Mouse (Mus musculus): ENCODE results near the gene Bbox1. TPM values are rescaled to one million over a fixed set of nuclear protein-coding genes. Genes with fewer than 3 reads are reported as not detected.
A peak's percentile ranks its signal among the peaks of the same experiment; 100 is the strongest.

Gene Bbox1
- polyA plus RNA-seq (2015; fragmentation: Nextera tagmentation; extraction: Ambion mirVana), result 0.82 and 1.5 TPM in 2 replicates

DNA sequence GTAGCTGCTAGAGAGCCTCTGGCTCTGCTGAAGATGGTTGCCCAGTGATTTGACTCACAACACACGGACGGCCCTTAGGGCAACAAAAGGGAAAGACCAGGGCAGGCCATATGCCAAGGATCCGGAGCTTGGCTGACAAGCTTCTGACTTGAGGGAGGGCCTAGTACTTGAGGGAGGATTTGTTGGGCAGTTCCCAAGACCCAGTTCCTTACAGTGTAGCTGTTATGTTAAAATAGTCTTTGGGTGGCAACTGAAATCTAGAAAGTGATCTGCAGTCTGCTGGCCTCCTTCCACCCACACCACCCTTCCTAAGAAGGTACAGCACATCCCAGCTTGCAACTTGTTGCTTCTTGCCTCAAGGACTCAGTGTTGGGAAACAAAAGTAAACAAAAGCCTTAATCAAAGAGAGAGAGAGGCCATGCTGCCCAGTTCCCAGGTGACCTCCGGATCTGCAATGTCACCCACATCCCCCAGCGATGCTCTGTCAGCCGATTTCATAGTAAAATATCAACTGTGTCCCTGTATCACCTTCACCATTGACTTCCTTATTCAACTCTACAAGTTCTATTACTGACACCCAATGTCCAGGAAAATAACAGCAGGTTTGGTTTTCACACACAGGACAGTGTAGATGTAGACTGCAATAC lies at the start of gene Bbox1:
Gene Bbox1 (minus strand): TSS at position 52 of the 647 bp plus-strand sequence.
- no peaks in the 10 kb centered on the region for H3K27me3 ChIP-seq (replicated peaks; ENCODE audit: control insufficient read depth, insufficient read depth, low read length)
- no peak within 1 kb of the TSS for H3K9ac ChIP-seq (ENCODE audit: low read depth, low read length)
- no peaks in the 10 kb centered on the region for H3K36me3 ChIP-seq (ENCODE audit: control insufficient read depth, insufficient read depth, low read length)
- no peak for ATAC-seq
- H3K9me3 ChIP-seq (ENCODE audit: control insufficient read depth, low read length), result no peaks in the 10 kb centered on the region
- H3K27ac ChIP-seq (ENCODE audit: low read length), result no peak within 1 kb of the TSS
- H3K4me2 ChIP-seq (ENCODE audit: low read depth, low read length), result no peak within 1 kb of the TSS
- WGBS, result 81% methylated on average over 6 of the region's 6 CpGs
- H3K4me3 ChIP-seq (ENCODE audit: low read length), result no peak within 1 kb of the TSS
- no peaks in the 10 kb centered on the region for H3K4me1 ChIP-seq (ENCODE audit: control insufficient read depth, insufficient read depth, low read length)

DNA sequence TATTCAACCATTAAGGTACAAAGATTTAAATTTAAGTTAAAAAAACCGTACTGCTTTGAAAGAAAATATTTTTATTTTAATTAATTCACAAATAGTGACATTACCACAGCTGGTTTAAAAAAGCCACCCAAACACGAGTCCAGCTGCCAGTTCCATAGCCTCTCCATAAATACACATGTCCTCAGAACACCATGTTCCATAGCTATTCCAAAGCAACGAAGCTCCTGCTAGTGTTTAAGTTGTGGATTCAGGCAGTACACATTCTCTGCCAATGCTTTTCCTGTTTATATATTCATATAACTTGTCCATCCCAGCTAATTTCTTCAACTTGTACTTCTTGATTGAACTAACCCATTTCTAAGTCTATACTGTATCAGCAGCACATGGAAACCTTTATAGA lies 49.5 kb upstream of the Bbox1 start:
- no peak overlapping the region for H3K4me3 ChIP-seq (ENCODE audit: low read length)
- H3K4me1 ChIP-seq (ENCODE audit: control insufficient read depth, insufficient read depth, low read length), result no peaks in the 10 kb centered on the region
- no peak overlapping the region for H3K4me2 ChIP-seq (ENCODE audit: low read depth, low read length)
- H3K36me3 ChIP-seq (ENCODE audit: control insufficient read depth, insufficient read depth, low read length), result no peaks in the 10 kb centered on the region
- no peak for ATAC-seq
- H3K9ac ChIP-seq (ENCODE audit: low read depth, low read length), result no peak overlapping the region
- 61% methylated on average over 3 of the region's 3 CpGs for WGBS
- H3K27ac ChIP-seq (ENCODE audit: low read length), result no peak overlapping the region
- H3K9me3 ChIP-seq (ENCODE audit: control insufficient read depth, low read length), result no peaks in the 10 kb centered on the region
- no peaks in the 10 kb centered on the region for H3K27me3 ChIP-seq (replicated peaks; ENCODE audit: control insufficient read depth, insufficient read depth, low read length)

DNA sequence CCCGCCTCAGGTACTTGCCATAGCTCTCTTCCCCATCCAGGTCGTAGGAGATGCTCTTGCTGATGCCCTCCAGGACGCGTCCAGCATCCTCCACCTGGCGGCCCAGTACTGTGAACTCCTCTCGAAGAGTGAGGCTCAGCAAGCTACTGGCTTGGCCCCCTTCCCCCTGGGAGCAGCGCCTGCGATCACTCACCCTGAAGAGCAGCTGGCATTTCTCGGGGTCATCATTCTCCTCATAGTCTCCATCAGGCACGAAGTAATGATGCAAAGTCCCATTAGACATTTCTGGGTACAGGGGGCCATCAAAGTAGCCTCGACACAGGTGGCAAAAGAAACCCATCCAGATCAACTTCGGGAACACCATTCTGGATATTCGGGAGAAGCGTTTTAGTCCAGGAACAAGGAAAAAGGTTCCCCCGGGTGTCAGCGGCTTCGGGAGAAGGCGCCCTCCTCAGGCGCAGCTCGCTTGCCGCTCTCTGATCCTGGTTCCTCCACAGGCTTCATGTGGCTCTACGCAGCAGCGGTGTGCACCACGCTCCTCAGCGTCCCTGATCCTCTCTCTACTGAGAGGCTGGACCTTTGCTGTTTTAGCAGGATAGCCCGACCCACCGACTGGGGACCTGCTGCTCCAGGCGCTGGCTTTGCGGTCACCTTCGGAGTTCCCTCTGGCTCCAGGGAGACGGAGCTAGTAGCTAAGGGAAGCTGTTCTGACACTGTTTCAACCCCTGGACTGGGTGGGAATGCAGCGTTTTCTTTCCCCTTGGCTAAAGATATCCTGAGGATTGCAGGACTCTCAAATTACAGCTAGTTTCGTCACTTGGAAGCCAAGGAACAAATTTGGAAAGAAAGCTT lies 48.3 kb upstream of the Bbox1 start, which contains the start of gene Fibin:
Gene Fibin (minus strand): TSS at position 752 of the 852 bp plus-strand sequence.
- H3K9ac ChIP-seq (ENCODE audit: low read depth, low read length), result peak within 1 kb of the TSS; percentile 70
- 2% methylated on average over 33 of the region's 33 CpGs for WGBS
- no peaks in the 10 kb centered on the region for H3K27me3 ChIP-seq (replicated peaks; ENCODE audit: control insufficient read depth, insufficient read depth, low read length)
- peak within 1 kb of the TSS; percentile 75 for H3K27ac ChIP-seq (ENCODE audit: low read length)
- H3K4me2 ChIP-seq (ENCODE audit: low read depth, low read length), result peak within 1 kb of the TSS; percentile 75
- H3K36me3 ChIP-seq (ENCODE audit: control insufficient read depth, insufficient read depth, low read length), result no peaks in the 10 kb centered on the region
- H3K9me3 ChIP-seq (ENCODE audit: control insufficient read depth, low read length), result no peaks in the 10 kb centered on the region
- H3K4me3 ChIP-seq (ENCODE audit: low read length), result peak within 1 kb of the TSS; percentile 53
- peak; percentile 91 for ATAC-seq
- no peaks in the 10 kb centered on the region for H3K4me1 ChIP-seq (ENCODE audit: control insufficient read depth, insufficient read depth, low read length)

DNA sequence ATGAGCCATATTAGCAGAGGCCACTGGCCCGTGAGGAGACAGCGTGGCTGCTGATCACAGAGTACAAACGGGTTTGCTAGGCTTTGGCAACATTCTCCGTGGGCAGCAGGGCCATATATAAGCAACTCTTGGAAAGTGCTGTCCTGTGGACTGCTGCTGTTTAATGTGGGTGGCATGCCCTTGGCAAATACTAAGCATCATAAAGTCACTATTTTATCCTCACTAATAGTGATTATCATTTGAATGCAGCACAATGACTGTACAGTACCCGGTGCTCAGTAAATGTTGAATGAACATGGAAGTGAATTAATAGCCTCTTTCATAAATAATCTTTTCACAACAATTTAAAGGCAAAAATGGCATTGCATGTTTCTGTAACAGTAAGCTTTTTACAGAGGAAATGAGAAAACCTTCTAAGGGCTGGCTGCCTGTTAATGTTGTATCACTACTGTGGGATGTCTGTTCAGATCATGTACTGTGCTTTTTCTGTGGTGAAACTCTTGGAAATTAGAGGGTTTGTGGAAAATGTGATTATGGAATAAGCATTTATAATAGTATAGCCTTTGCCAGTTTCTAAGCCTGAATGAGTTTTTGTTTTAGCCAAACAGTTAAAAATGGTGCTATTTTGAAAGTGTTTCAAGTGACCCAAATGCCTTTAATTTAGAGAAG lies 39.1 kb upstream of the Bbox1 start:
- no peaks in the 10 kb centered on the region for H3K9me3 ChIP-seq (ENCODE audit: control insufficient read depth, low read length)
- 72% methylated on average over 5 of the region's 5 CpGs for WGBS
- H3K27me3 ChIP-seq (replicated peaks; ENCODE audit: control insufficient read depth, insufficient read depth, low read length), result no peaks in the 10 kb centered on the region
- H3K36me3 ChIP-seq (ENCODE audit: control insufficient read depth, insufficient read depth, low read length), result no peaks in the 10 kb centered on the region
- no peak for ATAC-seq
- H3K4me1 ChIP-seq (ENCODE audit: control insufficient read depth, insufficient read depth, low read length), result no peaks in the 10 kb centered on the region
- no peak overlapping the region for H3K9ac ChIP-seq (ENCODE audit: low read depth, low read length)
- no peak overlapping the region for H3K4me2 ChIP-seq (ENCODE audit: low read depth, low read length)
- H3K4me3 ChIP-seq (ENCODE audit: low read length), result no peak overlapping the region
- no peak overlapping the region for H3K27ac ChIP-seq (ENCODE audit: low read length)

DNA sequence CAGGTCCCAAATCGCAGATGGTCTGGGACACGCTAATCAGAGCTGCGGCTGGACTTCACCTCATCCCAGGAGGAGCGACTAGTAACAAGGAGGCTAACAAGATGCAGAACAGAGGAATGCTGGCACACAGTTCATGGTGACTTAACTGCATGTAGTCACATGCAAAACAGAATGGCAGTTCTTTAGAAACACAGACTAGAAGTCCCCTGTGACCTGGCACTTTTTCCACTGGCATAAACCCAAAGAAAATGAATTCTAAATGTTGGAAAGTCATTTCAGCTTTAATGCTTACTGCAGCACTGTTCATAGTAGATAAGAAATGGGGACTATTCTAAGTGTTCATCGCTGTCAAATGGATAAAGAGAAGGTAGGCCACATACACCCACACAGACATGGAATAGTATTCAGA lies 37.5 kb upstream of the Bbox1 start:
- no peaks in the 10 kb centered on the region for H3K27me3 ChIP-seq (replicated peaks; ENCODE audit: control insufficient read depth, insufficient read depth, low read length)
- WGBS, result 61% methylated on average over 5 of the region's 5 CpGs
- H3K4me2 ChIP-seq (ENCODE audit: low read depth, low read length), result no peak overlapping the region
- H3K4me3 ChIP-seq (ENCODE audit: low read length), result no peak overlapping the region
- H3K36me3 ChIP-seq (ENCODE audit: control insufficient read depth, insufficient read depth, low read length), result no peaks in the 10 kb centered on the region
- no peaks in the 10 kb centered on the region for H3K9me3 ChIP-seq (ENCODE audit: control insufficient read depth, low read length)
- H3K9ac ChIP-seq (ENCODE audit: low read depth, low read length), result no peak overlapping the region
- ATAC-seq, result no peak
- H3K27ac ChIP-seq (ENCODE audit: low read length), result no peak overlapping the region
- H3K4me1 ChIP-seq (ENCODE audit: control insufficient read depth, insufficient read depth, low read length), result no peaks in the 10 kb centered on the region

DNA sequence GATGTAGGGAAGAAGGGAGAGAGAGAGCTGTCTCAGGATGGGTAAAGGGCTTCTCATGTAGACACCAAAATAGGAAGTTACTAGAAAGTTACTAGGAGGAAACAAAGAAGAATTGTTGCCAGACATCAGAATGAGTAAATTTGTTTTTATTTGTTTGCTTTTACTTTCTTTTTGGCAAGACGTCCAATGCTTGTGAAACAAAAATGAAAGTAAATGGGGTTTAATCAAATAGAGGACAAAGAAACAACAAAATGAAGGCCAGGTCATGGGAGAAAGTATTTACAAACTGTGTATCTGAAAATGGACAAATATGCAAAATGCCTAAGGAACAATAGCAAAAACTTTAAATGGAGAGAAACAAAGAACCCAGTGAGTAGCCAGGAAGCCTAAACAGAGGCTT lies 37.0 kb upstream of the Bbox1 start:
- Histone ChIP-seq H3K4me2 (ENCODE audit: low read depth, low read length) (no peak overlapping the region), H3K27ac (ENCODE audit: low read length) (no peak overlapping the region), H3K9me3 (ENCODE audit: control insufficient read depth, low read length) (no peaks in the 10 kb centered on the region), H3K4me1 (ENCODE audit: control insufficient read depth, insufficient read depth, low read length) (no peaks in the 10 kb centered on the region), H3K9ac (ENCODE audit: low read depth, low read length) (no peak overlapping the region), H3K4me3 (ENCODE audit: low read length) (no peak overlapping the region), H3K36me3 (ENCODE audit: control insufficient read depth, insufficient read depth, low read length) (no peaks in the 10 kb centered on the region), H3K27me3 (replicated peaks; ENCODE audit: control insufficient read depth, insufficient read depth, low read length) (no peaks in the 10 kb centered on the region)
- WGBS, result 53% methylated on average over 1 of the region's 1 CpGs
- no peak for ATAC-seq

DNA sequence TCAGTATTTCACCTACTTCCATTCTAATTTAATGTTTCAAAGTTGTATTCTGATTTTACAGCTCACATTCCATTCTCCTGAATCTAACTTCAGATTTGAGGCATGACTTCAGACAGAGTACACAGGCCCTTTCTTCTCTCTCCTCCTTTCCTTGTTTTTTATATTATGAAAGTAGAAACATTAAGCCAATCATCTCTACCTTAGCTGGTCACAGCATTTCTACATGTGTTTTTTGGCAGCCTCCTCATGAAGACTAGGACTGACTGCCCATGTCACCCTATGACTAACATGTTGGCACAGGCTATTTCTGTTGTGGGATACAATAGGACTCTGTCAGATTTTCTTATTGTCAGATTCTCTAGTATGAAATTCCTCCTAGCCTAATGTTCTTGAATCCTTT lies 14.6 kb upstream of the Bbox1 start:
- H3K27me3 ChIP-seq (replicated peaks; ENCODE audit: control insufficient read depth, insufficient read depth, low read length), result no peaks in the 10 kb centered on the region
- no peak overlapping the region for H3K9ac ChIP-seq (ENCODE audit: low read depth, low read length)

DNA sequence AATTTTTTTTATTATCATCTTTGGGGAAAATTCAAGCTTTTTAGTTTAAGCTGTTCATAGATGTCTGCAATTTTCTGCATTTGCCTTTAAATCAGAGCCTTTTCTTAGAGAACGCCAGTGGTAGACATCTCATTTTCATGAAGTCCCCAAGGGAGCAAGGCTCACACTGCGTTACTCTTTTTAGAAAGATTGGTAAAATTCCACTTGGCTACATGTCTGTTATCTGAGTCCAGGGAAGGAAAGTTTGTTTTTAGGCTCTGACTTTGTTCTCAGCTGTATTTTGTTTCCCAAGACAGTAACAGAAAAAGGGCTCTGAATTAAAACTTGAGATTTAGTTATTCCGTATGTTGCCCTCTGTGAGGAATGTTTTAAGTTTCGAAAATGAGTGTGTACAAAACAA lies 5.6 kb upstream of the Bbox1 start:
- Histone ChIP-seq H3K4me3 (ENCODE audit: low read length) (no peak overlapping the region), H3K9me3 (ENCODE audit: control insufficient read depth, low read length) (no peaks in the 10 kb centered on the region), H3K27me3 (replicated peaks; ENCODE audit: control insufficient read depth, insufficient read depth, low read length) (no peaks in the 10 kb centered on the region), H3K27ac (ENCODE audit: low read length) (no peak overlapping the region), H3K36me3 (ENCODE audit: control insufficient read depth, insufficient read depth, low read length) (no peaks in the 10 kb centered on the region), H3K9ac (ENCODE audit: low read depth, low read length) (no peak overlapping the region), H3K4me2 (ENCODE audit: low read depth, low read length) (no peak overlapping the region), H3K4me1 (ENCODE audit: control insufficient read depth, insufficient read depth, low read length) (no peaks in the 10 kb centered on the region)
- ATAC-seq, result no peak
- WGBS, result 77% methylated on average over 4 of the region's 4 CpGs

More for the DNA sequence above, 14.6 kb upstream of the Bbox1 start:
- Histone ChIP-seq H3K4me3 (ENCODE audit: low read length) (no peak overlapping the region), H3K27ac (ENCODE audit: low read length) (no peak overlapping the region), H3K9me3 (ENCODE audit: control insufficient read depth, low read length) (no peaks in the 10 kb centered on the region), H3K36me3 (ENCODE audit: control insufficient read depth, insufficient read depth, low read length) (no peaks in the 10 kb centered on the region), H3K4me1 (ENCODE audit: control insufficient read depth, insufficient read depth, low read length) (no peaks in the 10 kb centered on the region), H3K4me2 (ENCODE audit: low read depth, low read length) (no peak overlapping the region)
- no peak for ATAC-seq

DNA sequence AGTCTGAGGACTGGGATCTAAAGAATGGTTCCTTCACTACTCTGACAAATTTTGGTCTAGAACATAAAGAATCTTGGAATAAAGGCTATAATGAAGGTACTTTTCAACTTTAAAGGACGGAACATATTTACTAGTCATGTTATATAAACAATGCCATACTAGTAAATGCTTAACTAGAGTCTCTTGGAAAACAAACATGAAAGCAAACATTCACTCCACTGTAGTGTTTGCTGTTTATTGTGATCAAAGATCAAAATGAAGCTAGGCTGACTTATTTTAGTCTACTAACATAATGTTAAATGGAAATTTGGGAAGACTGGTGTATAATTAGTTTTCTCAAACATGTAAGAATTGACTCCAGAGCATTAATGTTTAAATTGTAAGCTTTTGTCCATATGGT lies 4.9 kb upstream of the Bbox1 start:
- Histone ChIP-seq H3K36me3 (ENCODE audit: control insufficient read depth, insufficient read depth, low read length) (no peaks in the 10 kb centered on the region), H3K4me1 (ENCODE audit: control insufficient read depth, insufficient read depth, low read length) (no peaks in the 10 kb centered on the region), H3K9ac (ENCODE audit: low read depth, low read length) (no peak overlapping the region), H3K4me3 (ENCODE audit: low read length) (no peak overlapping the region), H3K4me2 (ENCODE audit: low read depth, low read length) (no peak overlapping the region), H3K9me3 (ENCODE audit: control insufficient read depth, low read length) (no peaks in the 10 kb centered on the region), H3K27me3 (replicated peaks; ENCODE audit: control insufficient read depth, insufficient read depth, low read length) (no peaks in the 10 kb centered on the region), H3K27ac (ENCODE audit: low read length) (no peak overlapping the region)
- no peak for ATAC-seq
- 67% methylated on average over 1 of the region's 1 CpGs for WGBS
